Mouse (Mus musculus) kidney, adult 2 months (tissue): Measurements from ENCODE around the gene Limd1. TPM values are rescaled to one million over a fixed set of nuclear protein-coding genes. Genes with fewer than 3 reads are reported as not detected.
"Not testable (repeated sequence)": the region's sequence is repeated elsewhere in the genome, so short reads cannot be mapped to it uniquely, and the experiment has no call there.

ENCODE experiments used
- DNase-seq: peaks from one replicate; pipeline ENCODE4 v3.0.0; 2021
- H3K27ac ChIP-seq: fragments of 200-500 bp; 2 replicates; pipeline ENCODE4 v1.5.1; 2012; ENCODE audit warnings: low read depth, low read length, control low read depth, inconsistent platforms; ENCODE audit not compliant: insufficient read depth
- H3K27me3 ChIP-seq: fragments of 200-500 bp; replicated peaks from 2 replicates; pipeline ENCODE4 v1.6.1; 2012; ENCODE audit warnings: mild to moderate bottlenecking, moderate library complexity, low read length, inconsistent platforms; ENCODE audit not compliant: control insufficient read depth, insufficient read depth
- H3K36me3 ChIP-seq: fragments of 200-500 bp; 2 replicates; pipeline ENCODE4 v1.6.1; 2012; ENCODE audit warnings: mild to moderate bottlenecking, moderate library complexity, low read length, inconsistent platforms; ENCODE audit not compliant: control insufficient read depth, insufficient read depth
- H3K4me1 ChIP-seq: fragments of 200-500 bp; 2 replicates; pipeline ENCODE4 v1.6.1; 2011; ENCODE audit warnings: low read length; ENCODE audit not compliant: control insufficient read depth, insufficient read depth
- H3K4me3 ChIP-seq: fragments of 200-500 bp; 2 replicates; pipeline ENCODE4 v1.5.1; 2011; ENCODE audit warnings: mild to moderate bottlenecking, low read depth, low read length, control low read depth; ENCODE audit not compliant: insufficient read depth
- CTCF ChIP-seq: fragments of 200-500 bp; conservative IDR thresholded peaks from 2 replicates; pipeline ENCODE4 v1.5.1; 2011; ENCODE audit warnings: low read depth, mild to moderate bottlenecking, control low read depth, low read length, moderate library complexity, mixed read lengths; ENCODE audit not compliant: insufficient read depth, insufficient read length
- POLR2A ChIP-seq: fragments of 200-500 bp; IDR thresholded peaks from one replicate; pipeline ENCODE4 v1.6.1; 2011; ENCODE audit warnings: low read depth, low read length, control low read depth
- WGBS: fragments of 180-500 bp; shearing (Covaris S2); methylation state at CpG from one replicate; pipeline ENCODE4 v1.1.7; 2018; 5-methylcytosine and 5-hydroxymethylcytosine counted together
- polyA plus RNA-seq: library from polyadenylated mRNA; depleted of rRNA; stranded (reverse); fragments of >200 nt; gene quantifications from 2 replicates; pipeline ENCODE4 v1.2.3, GENCODE M21; 2012; rRNA removed

Limd1 gene
- 56.9 and 58.7 TPM in 2 replicates for polyA plus RNA-seq

DNA sequence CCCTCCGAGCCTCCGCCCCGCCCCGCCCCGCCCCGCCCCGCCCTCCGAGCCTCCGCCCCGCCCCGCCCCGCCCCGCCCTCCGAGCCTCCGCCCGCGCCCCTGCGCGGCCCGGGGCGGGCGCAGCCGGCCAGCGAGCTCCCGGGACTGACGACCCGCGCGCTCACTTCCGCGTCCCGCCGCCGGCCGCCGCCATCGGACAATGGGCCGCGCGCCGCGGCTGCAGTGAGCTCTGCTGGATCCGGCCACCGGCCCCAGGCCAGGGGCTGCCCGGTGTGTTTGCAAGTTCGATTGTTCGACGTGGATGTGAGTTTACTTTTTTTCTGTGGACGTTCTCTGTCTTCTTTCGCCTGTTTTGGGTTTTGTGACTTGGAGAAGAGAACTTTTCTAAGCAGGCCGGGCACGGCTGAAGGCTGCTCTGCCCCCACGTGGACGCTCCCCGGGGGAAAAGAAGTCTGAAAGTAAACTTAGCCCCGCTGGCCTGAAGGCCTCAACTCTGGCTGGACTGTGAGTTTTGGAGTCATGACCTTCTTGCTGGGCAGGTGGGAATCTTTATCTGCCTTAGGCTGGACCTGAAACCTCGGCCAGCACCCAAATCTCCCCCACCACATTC, at the start of gene Limd1:
Limd1 (plus strand) TSS at position 121 of the 610 bp plus-strand sequence.
- Histone ChIP-seq H3K4me3 (peak within 1 kb of the TSS; percentile 76), H3K27me3 (no peaks in the 10 kb centered on the region), H3K36me3 (no peaks in the 10 kb centered on the region), H3K27ac (peak within 1 kb of the TSS; percentile 63), H3K4me1 (peaks cover 13% of the 10 kb centered on the region)
- no peak; the same call in 1 of the 2 replicates for TF ChIP-seq CTCF
- TF ChIP-seq POLR2A = no peak
- DNase-seq = peak; percentile 83
- 1% methylated on average over 45 of the region's 57 CpGs for WGBS

DNA sequence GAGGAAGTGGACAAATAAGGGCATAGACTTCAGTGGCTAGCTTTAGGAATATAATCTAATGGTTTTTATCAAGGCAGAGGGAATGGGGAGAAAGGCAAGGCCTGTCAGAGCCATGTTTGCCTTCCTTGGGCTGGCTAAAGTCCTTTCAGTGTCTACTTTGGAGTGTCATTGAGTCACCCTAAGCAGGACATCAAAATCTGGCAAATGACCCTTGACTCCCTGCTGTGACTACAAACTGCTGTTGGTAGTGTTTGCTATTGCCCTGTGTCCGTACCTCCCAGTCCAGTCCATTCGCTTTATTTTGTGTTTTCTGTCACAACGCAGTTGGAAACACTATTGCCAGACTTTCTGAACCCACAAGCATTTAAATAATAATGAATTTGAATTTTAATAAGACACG, 48.6 kb upstream of the Limd1 start:
- H3K27ac ChIP-seq = no peak overlapping the region
- DNase-seq = no peak
- no peak for TF ChIP-seq POLR2A
- no peak for TF ChIP-seq CTCF
- 94% methylated on average over 4 of the region's 4 CpGs for WGBS
- no peaks in the 10 kb centered on the region for H3K27me3 ChIP-seq
- H3K4me1 ChIP-seq = no peaks in the 10 kb centered on the region
- no peaks in the 10 kb centered on the region for H3K36me3 ChIP-seq
- no peak overlapping the region for H3K4me3 ChIP-seq

DNA sequence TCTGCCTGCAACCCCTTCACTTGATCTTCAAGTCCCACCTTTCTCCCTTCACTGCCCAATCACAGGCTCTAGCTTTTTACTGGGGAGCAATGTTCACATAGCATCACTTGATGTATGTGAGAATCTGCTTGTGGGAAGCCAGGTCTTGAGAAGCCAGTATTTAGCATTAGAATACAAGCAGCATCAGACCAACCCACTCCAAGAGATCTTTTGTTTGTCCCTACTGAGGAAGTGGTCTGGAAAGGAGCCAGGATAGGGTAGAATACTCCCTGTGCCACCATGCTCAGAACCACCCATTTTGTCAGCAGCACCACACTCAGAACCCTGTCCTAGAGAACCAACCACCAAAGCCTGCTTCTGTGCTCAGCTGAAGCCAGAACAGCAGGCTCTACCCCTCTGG, 47.5 kb upstream of the Limd1 start:
- no peak overlapping the region for H3K27ac ChIP-seq
- TF ChIP-seq POLR2A (no peak), CTCF (no peak)
- no peaks in the 10 kb centered on the region for H3K4me1 ChIP-seq
- H3K36me3 ChIP-seq = no peaks in the 10 kb centered on the region
- no peaks in the 10 kb centered on the region for H3K27me3 ChIP-seq
- no peak for DNase-seq
- no peak overlapping the region for H3K4me3 ChIP-seq

DNA sequence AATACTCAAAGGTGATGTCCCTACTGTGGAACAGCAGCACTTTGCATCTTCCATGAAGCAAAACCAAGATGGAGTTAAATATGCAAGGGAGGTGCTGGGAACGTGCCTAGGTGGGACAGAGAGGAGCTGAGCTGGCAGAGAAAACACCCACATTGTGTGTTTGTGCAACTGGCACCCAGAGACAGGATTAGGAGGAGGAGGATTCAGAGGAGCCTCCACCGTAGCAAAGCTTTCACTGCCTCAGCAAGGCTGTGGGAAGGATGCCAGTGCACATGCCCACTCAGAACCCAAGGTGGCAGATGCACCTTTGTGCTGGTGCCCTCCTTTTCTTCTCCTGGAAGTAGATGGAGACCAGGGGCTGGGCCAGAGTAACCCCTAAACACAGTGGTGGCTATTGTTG, 40.3 kb upstream of the Limd1 start:
- no peak for DNase-seq
- Histone ChIP-seq H3K27me3 (no peaks in the 10 kb centered on the region; the same call in 1 of the 2 replicates), H3K36me3 (peaks cover 3% of the 10 kb centered on the region), H3K27ac (no peak overlapping the region), H3K4me1 (no peaks in the 10 kb centered on the region), H3K4me3 (no peak overlapping the region)
- no peak for TF ChIP-seq CTCF
- TF ChIP-seq POLR2A = no peak
- 79% methylated on average over 2 of the region's 2 CpGs for WGBS

DNA sequence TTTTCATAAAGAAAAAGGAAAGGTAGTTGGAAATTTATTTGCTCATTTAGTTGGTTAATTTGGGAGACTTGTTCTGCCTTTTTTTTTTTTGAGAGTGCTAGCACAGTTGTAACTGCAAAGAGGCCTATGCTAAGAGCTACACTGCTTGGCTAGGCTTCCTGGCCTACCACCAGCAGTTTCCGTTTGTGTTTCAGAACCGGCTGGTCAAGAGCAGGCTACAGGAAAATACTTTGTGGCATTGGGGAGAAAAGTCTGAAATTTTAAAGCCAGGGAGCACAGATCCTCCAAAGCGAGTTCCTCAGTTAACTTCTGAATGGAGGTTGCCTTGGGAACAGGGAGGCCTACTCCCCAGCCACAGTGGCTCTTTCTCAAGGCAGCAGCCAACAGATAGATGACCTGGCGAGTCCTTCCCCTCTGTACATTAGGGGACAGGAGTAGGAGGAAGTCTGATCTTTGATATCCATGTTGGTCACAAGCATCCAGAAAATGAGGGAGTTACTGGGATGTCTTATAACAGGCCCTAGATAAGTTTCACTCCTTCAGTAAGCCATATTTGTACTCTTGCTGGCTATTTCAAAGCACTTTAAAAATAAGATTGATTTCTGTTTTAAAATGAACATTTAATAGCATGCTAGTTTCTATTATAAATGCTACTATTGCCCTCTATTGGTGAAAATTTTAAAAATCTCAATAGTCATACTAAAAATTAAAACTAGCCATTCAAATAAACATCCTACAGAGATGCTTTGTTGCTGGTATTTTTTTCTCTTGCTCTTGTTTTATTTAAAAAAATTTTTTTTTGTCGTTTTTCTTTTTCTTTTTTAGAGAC, 38.1 kb upstream of the Limd1 start:
- WGBS = 64% methylated on average over 5 of the region's 5 CpGs
- Histone ChIP-seq H3K27me3 (no peaks in the 10 kb centered on the region; the same call in 1 of the 2 replicates), H3K4me1 (no peaks in the 10 kb centered on the region), H3K4me3 (no peak overlapping the region), H3K27ac (no peak overlapping the region), H3K36me3 (peaks cover 3% of the 10 kb centered on the region)
- DNase-seq = no peak
- TF ChIP-seq POLR2A (no peak), CTCF (no peak)

DNA sequence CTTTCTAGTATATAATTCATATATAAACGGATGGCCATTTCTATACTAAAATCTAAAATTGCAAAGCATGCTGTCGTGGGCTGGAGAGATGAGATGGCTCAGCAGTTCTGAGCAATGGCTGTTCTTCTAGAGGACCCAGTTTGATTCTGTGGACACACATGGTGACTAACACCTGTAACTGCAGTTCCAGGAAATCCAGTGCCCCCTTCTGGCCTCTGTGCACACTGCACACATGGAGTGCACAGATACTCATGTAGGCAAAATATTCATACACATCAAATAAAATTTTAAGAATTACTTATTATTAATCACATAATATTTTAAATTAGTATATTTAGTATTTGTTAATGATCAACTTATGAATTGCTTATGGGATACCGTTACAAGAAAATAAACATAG, 31.4 kb upstream of the Limd1 start:
- 100% methylated on average over 3 of the region's 3 CpGs for WGBS
- not testable (repeated sequence) for H3K27ac ChIP-seq, H3K4me1 ChIP-seq, H3K36me3 ChIP-seq, H3K27me3 ChIP-seq, H3K4me3 ChIP-seq
- TF ChIP-seq CTCF = peak; percentile 12; the same call in 1 of the 2 replicates
- DNase-seq = peak; percentile 17

DNA sequence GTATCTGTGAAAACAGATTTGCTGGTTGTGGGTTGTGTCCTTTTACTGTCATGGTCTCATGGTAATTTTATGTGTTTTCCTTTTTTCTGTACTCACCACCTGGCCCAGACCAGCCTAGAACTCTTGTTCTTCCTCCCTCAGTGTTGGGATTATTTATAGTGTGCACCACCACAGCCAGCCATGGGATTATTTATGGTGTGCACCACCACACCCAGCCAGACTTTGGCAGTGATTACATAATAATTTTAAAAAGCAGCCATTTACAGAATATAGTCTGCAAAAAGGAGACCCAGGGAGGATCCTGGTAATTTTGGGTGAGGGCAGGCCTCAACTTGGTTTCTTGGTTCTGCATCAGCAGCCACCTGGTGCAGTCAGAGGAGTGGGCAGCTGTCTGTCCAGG, 29.9 kb upstream of the Limd1 start:
- TF ChIP-seq POLR2A (no peak), CTCF (no peak)
- H3K4me1 ChIP-seq = no peaks in the 10 kb centered on the region
- H3K36me3 ChIP-seq = no peaks in the 10 kb centered on the region
- H3K27ac ChIP-seq = no peak overlapping the region
- no peaks in the 10 kb centered on the region for H3K27me3 ChIP-seq
- no peak for DNase-seq
- H3K4me3 ChIP-seq = no peak overlapping the region
